Mouse (Mus musculus) 3134 (cell line): ENCODE data around the gene Rgs19.

ENCODE experiments used
- DNase-seq: peaks from one replicate; pipeline ENCODE4 v3.0.0-alpha.2; 2011; ENCODE audit warnings: low spot score; ENCODE audit not compliant: insufficient read length; ENCODE audit errors: extremely low read depth

Gene Rgs19

DNA sequence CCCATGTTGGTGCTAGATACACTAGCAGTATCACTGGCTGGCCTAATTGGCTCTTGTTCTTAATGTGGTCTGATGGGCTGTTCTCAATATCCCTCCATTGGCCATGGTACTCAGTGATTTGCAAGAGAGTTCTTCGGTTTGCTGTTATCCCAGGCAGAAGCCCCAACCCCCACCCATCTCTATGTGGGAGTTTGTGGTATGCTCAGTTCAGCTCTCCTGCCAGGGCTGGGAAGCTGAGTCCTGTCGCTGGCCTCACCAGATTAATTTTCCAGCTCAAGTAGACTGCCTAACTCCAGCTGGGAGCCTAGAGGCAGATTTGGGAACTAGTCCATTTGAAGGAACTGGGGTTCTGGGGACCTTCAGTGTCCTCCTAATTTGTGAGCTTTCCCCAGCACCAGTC lies 36.3 kb downstream of the Rgs19 start:
- no peak for DNase-seq

- DNase-seq, result no peak
Measured at GRCm38 (mm10) chr2:181656734-181657133, 37.0 kb downstream of the Rgs19 start, which contains the start of gene Gm29797. TSS of gene Gm29797 (plus strand) at chr2:181657034.

DNA sequence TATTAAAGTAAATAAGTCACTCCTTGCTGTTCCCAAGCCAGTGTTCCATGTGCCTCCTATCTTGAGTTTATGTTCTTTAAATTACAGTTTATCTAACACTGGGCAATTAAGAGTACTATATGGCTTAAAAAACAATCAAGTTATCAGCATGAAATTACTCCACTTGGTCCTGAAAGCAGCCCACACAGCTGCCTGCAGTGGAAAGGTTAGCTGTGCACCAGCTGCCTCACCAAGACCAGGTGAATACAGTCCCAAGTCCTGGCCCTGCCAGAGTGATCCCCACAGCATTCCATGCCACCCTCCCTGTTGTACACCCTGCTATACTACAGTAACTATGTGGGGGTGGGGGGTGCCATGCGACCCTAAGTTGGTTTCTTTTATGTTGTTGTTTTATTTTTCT lies 40.3 kb downstream of the Rgs19 start:
- DNase-seq, result no peak

DNA sequence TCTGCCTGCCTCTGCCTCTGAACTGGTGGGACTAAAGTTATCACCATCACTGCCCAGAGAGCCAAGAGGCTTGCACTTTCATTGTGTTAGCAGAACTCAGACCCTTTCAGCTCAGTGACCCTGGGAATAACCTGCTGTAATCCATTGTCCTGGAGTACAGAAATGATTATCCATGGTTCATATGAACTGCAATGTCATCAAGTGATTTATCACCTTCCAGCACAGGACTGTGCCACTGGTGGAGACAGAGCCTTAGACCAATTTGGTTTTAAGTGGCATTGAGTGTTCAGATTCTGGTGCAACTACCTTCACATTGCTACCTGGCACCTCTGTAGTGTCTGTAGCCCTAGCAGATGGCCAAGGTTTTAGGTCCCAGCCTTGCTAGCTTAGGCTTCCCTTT lies 40.7 kb downstream of the Rgs19 start:
- DNase-seq, result no peak

- DNase-seq, result no peak
Measured at GRCm38 (mm10) chr2:181648926-181649325, 44.9 kb downstream of the Rgs19 start.

GRCm38 (mm10) chr2:181646626-181647472 lies 46.9 kb downstream of the Rgs19 start:
- DNase-seq, result no peak

GRCm38 (mm10) chr2:181645666-181646065 lies 48.1 kb downstream of the Rgs19 start:
- no peak for DNase-seq

DNA sequence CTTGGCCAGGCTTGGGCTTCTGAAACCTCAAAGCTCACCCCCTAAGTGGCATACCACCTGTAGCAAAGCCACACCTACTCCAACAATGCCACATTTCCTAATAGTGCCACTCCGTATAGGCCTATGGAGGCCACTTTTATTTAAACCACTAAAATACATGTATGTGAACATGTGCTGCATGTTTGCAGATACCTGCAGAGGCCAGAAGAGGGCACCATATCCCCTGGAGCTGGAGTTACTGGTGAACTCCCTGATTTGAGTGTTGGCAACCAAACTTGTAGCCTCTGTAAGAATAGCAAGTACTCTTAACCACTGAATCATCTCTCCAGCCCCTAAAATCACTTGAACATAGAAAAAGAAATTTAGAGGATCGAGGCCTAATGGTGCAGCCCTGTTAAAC lies 49.4 kb downstream of the Rgs19 start:
- DNase-seq, result peak; percentile 26
